Mouse (Mus musculus): ENCODE data around the gene Ugt1a6b.
A peak's percentile ranks its signal among the peaks of the same experiment; 100 is the strongest.

Ugt1a6b gene

GRCm38 (mm10) chr1:88205294-88205922 is 102.4 kb downstream of the Ugt1a6b start, which contains the start of gene Dnajb3:
TSS of gene Dnajb3 (minus strand) at chr1:88205782.
- DNase-seq, result peak; percentile 64 to 66

GRCm38 (mm10) chr1:88206843-88207479 is 103.9 kb downstream of the Ugt1a6b start:
- DNase-seq, result no peak

GRCm38 (mm10) chr1:88211812-88212211 is 108.8 kb downstream of the Ugt1a6b start, which contains the start of gene Ugt1a1:
TSS of gene Ugt1a1 (plus strand) at chr1:88211959.
- DNase-seq, result no peak

GRCm38 (mm10) chr1:88212341-88213045 is 109.4 kb downstream of the Ugt1a6b start:
- no peak for DNase-seq

GRCm38 (mm10) chr1:88213061-88213460 is 110.0 kb downstream of the Ugt1a6b start:
- no peak for DNase-seq

GRCm38 (mm10) chr1:88213766-88214461 is 110.9 kb downstream of the Ugt1a6b start:
- no peak for DNase-seq

GRCm38 (mm10) chr1:88214462-88214952 is 111.5 kb downstream of the Ugt1a6b start:
- DNase-seq, result no peak

GRCm38 (mm10) chr1:88215466-88216380 is 112.7 kb downstream of the Ugt1a6b start:
- DNase-seq, result no peak

GRCm38 (mm10) chr1:88216551-88216950 is 113.5 kb downstream of the Ugt1a6b start:
- DNase-seq, result no peak

- peak in 1 of 2 experiments; percentile 14 for DNase-seq
Measured at GRCm38 (mm10) chr1:88217144-88217543, 114.1 kb downstream of the Ugt1a6b start.

- no peak for DNase-seq
Measured at GRCm38 (mm10) chr1:88217576-88217975, 114.5 kb downstream of the Ugt1a6b start.

GRCm38 (mm10) chr1:88218051-88218450 is 115.0 kb downstream of the Ugt1a6b start:
- DNase-seq, result no peak

- no peak for DNase-seq
Measured at GRCm38 (mm10) chr1:88218591-88218990, 115.5 kb downstream of the Ugt1a6b start.

- no peak for DNase-seq
Measured at GRCm38 (mm10) chr1:88219054-88219453, 116.0 kb downstream of the Ugt1a6b start.

GRCm38 (mm10) chr1:88220336-88220735 is 117.3 kb downstream of the Ugt1a6b start:
- DNase-seq, result no peak

GRCm38 (mm10) chr1:88222216-88222615 is 119.2 kb downstream of the Ugt1a6b start:
- DNase-seq, result no peak

GRCm38 (mm10) chr1:88223011-88223515 is 120.0 kb downstream of the Ugt1a6b start:
- DNase-seq, result peak in 1 of 2 experiments; percentile 8

GRCm38 (mm10) chr1:88223591-88223990 is 120.5 kb downstream of the Ugt1a6b start:
- DNase-seq, result peak in 1 of 2 experiments; percentile 8

GRCm38 (mm10) chr1:88224029-88224776 is 121.2 kb downstream of the Ugt1a6b start:
- DNase-seq, result no peak

GRCm38 (mm10) chr1:88225301-88225700 is 122.2 kb downstream of the Ugt1a6b start:
- peak in 1 of 2 experiments; percentile 2 for DNase-seq

GRCm38 (mm10) chr1:88225741-88226140 is 122.7 kb downstream of the Ugt1a6b start:
- peak in 1 of 2 experiments; percentile 1 for DNase-seq
